Mouse (Mus musculus) brown adipose tissue, adult 24 weeks (tissue): ENCODE measurements around the gene Shd. TPM values are rescaled to one million over a fixed set of nuclear protein-coding genes. Genes with fewer than 3 reads are reported as not detected.
A peak's percentile ranks its signal among the peaks of the same experiment; 100 is the strongest.

Experiments
- H3K27ac ChIP-seq: fragments of 200-500 bp; replicated peaks from 2 replicates; pipeline ENCODE4 v1.5.1; 2012; ENCODE audit warnings: low read depth, mild to moderate bottlenecking, low read length
- H3K4me1 ChIP-seq: fragments of 200-500 bp; 2 replicates; pipeline ENCODE4 v1.6.1; 2012; ENCODE audit warnings: low read length, mixed read lengths; ENCODE audit not compliant: control insufficient read depth, insufficient read depth, insufficient read length
- H3K4me3 ChIP-seq: fragments of 200-500 bp; 2 replicates; pipeline ENCODE4 v1.5.1; 2012; ENCODE audit warnings: low read depth, mild to moderate bottlenecking, low read length, moderate library complexity; ENCODE audit not compliant: insufficient read depth
- polyA plus RNA-seq: library from polyadenylated mRNA; stranded (reverse); fragments of >200 nt; gene quantifications from 2 replicates; pipeline ENCODE4 v1.2.4, GENCODE M21; 2012; ENCODE audit not compliant: missing spikeins, insufficient read depth, insufficient read length

The Shd gene
- polyA plus RNA-seq, 1 experiment = not detected

GRCm38 (mm10) chr17:56022989-56023290, 52.7 kb downstream of the Shd start:
- H3K4me3 ChIP-seq = no peak overlapping the region
- H3K27ac ChIP-seq = 0 out of 2 replicates have a peak overlapping the region, but pooled peaks have one; percentile 8
- H3K4me1 ChIP-seq = peaks cover 55% of the 10 kb centered on the region

GRCm38 (mm10) chr17:56023386-56023785, 53.1 kb downstream of the Shd start:
- peaks cover 57% of the 10 kb centered on the region for H3K4me1 ChIP-seq
- peak overlapping the region; percentile 28; the same call in 1 of the 2 replicates for H3K27ac ChIP-seq
- no peak overlapping the region for H3K4me3 ChIP-seq

- no peak overlapping the region for H3K27ac ChIP-seq
- peaks cover 60% of the 10 kb centered on the region for H3K4me1 ChIP-seq
- no peak overlapping the region for H3K4me3 ChIP-seq
Measured at GRCm38 (mm10) chr17:56024476-56024875, 54.2 kb downstream of the Shd start.

GRCm38 (mm10) chr17:56024931-56025330, 54.7 kb downstream of the Shd start:
- Histone ChIP-seq H3K4me3 (no peak overlapping the region), H3K27ac (no peak overlapping the region), H3K4me1 (peaks cover 64% of the 10 kb centered on the region)

Other genes starting within 250 kb of the Shd start
- 0.33 and 0.48 TPM in 2 replicates for gene Adgre4, start 220.5 kb upstream of the Shd start, polyA plus RNA-seq
- 1.5 and 1.7 TPM in 2 replicates for gene Zfp119a, start 91.5 kb upstream of the Shd start, polyA plus RNA-seq
- gene Zfp959, start 78.4 kb upstream of the Shd start, polyA plus RNA-seq = 4.2 and 6.4 TPM in 2 replicates
- gene Zfp119b, start 21.0 kb upstream of the Shd start, polyA plus RNA-seq = 1.3 and 3.3 TPM in 2 replicates
- 0.91 and 2.3 TPM in 2 replicates for gene Ebi3, start 17.8 kb upstream of the Shd start, polyA plus RNA-seq
- 4.6 and 6.0 TPM in 2 replicates for gene Yju2, start 11.4 kb upstream of the Shd start, polyA plus RNA-seq
- gene Fsd1, start 16.0 kb downstream of the Shd start, polyA plus RNA-seq = 0.59 TPM in 1 of 2 replicates, not detected in the other
- 7.5 and 10.4 TPM in 2 replicates for gene Stap2, start 35.1 kb downstream of the Shd start, polyA plus RNA-seq
- 43.2 and 52.6 TPM in 2 replicates for gene Mpnd, start 35.2 kb downstream of the Shd start, polyA plus RNA-seq
- gene Sh3gl1, start 66.2 kb downstream of the Shd start, polyA plus RNA-seq = 14.0 and 16.1 TPM in 2 replicates
- 0.99 and 2.7 TPM in 2 replicates for gene Chaf1a, start 70.0 kb downstream of the Shd start, polyA plus RNA-seq
- gene Ubxn6, start 104.6 kb downstream of the Shd start, polyA plus RNA-seq = 41.1 and 69.6 TPM in 2 replicates
- gene Hdgfl2, start 109.2 kb downstream of the Shd start, polyA plus RNA-seq = 17.6 and 19.3 TPM in 2 replicates
- gene Plin4, start 139.3 kb downstream of the Shd start, polyA plus RNA-seq = 195 and 205 TPM in 2 replicates
- 138 and 171 TPM in 2 replicates for gene Plin5, start 147.1 kb downstream of the Shd start, polyA plus RNA-seq
- 61.5 and 101 TPM in 2 replicates for gene Lrg1, start 151.5 kb downstream of the Shd start, polyA plus RNA-seq
- gene Sema6b, start 169.9 kb downstream of the Shd start, polyA plus RNA-seq = 1.9 and 5.0 TPM in 2 replicates
- gene Tnfaip8l1, start 192.0 kb downstream of the Shd start, polyA plus RNA-seq = 0.36 and 1.4 TPM in 2 replicates
- 30.8 and 30.9 TPM in 2 replicates for gene Mydgf, start 213.5 kb downstream of the Shd start, polyA plus RNA-seq
- gene Dpp9, start 248.4 kb downstream of the Shd start, polyA plus RNA-seq = 7.7 and 9.2 TPM in 2 replicates